Mouse (Mus musculus) neural tube, embryonic 13.5 days (tissue): ENCODE data around the gene Bcas3. TPM values are rescaled to one million over a fixed set of nuclear protein-coding genes. Genes with fewer than 3 reads are reported as not detected.

Source experiments
- microRNA-seq: library from miRNA; unstranded; fragments of <30 nt; microRNA quantifications from one replicate; pipeline ENCODE4, GENCODE M21; 2016
- polyA plus RNA-seq: library from polyadenylated mRNA; unstranded; fragments of >200 nt; fragmentation: Nextera tagmentation; extraction: Ambion mirVana; gene quantifications from 2 replicates; pipeline ENCODE4 v1.2.1, GENCODE M21; 2015

Gene Bcas3
- polyA plus RNA-seq, 1 experiment from 2014 or later: 37.7 TPM

Small RNA genes lying within 50 kb of the gene (microRNA-seq; reads per million reads assigned to microRNA genes)
- gene Mir5110: not detected

Other genes starting within 250 kb of the Bcas3 start
- gene Usp32, start 213.0 kb upstream of the Bcas3 start, polyA plus RNA-seq: 10.8 and 11.6 TPM in 2 replicates
- gene 1700125H20Rik, start 182.8 kb upstream of the Bcas3 start, polyA plus RNA-seq: 0.62 and 0.70 TPM in 2 replicates
- gene Appbp2, start 118.0 kb upstream of the Bcas3 start, polyA plus RNA-seq: 46.1 and 51.5 TPM in 2 replicates
- gene Ppm1d, start 41.9 kb upstream of the Bcas3 start, polyA plus RNA-seq: 20.0 and 22.4 TPM in 2 replicates